Mouse (Mus musculus): ENCODE data around the gene Lss. TPM values are rescaled to one million over a fixed set of nuclear protein-coding genes. Genes with fewer than 3 reads are reported as not detected.
A peak's percentile ranks its signal among the peaks of the same experiment; 100 is the strongest.

The Lss gene
- polyA plus RNA-seq, 1 experiment from 2014 or later, result 76.9 TPM

DNA sequence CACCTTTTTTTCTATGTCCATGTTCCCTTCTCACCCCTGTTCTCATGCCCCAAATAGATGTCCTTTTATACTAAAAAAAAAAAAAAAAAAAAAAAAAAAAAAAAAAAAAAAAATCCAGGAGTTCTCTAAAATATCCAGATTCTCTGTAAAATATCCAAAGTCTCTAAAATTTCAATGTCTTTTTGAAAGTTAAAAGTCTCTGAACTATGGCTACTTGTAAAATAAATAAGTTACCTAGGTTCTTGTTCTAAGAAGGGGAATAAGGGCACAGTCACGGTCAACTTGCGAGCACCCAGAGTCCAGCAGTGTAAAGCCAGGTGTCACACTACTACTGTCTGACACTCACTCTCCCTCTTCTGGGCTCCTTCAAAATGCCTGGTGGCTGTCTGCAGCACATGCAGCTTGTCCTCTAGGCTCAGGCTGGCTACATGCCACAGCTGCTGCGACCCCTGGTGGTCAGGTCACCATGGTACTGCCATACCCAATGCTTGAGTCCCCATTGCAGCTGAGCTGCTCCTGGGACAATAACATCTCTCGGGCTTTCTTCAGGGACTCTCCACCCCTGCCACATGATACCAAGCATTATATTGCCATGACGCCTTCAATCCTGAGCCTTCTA is 18.3 kb upstream of the Lss start:
- Histone ChIP-seq H3K27ac (ENCODE audit: low read length) (no peak overlapping the region), H3K4me2 (ENCODE audit: low read depth, low read length) (no peak overlapping the region), H3K9ac (ENCODE audit: low read depth, low read length) (no peak overlapping the region), H3K4me3 (ENCODE audit: low read length) (no peak overlapping the region), H3K36me3 (ENCODE audit: control insufficient read depth, insufficient read depth, low read length) (peaks cover 14% of the 10 kb centered on the region), H3K27me3 (replicated peaks; ENCODE audit: control insufficient read depth, insufficient read depth, low read length) (no peaks in the 10 kb centered on the region), H3K9me3 (ENCODE audit: control insufficient read depth, low read length) (no peaks in the 10 kb centered on the region), H3K4me1 (ENCODE audit: control insufficient read depth, insufficient read depth, low read length) (no peaks in the 10 kb centered on the region)
- ATAC-seq, result peak; percentile 82
- 51% methylated on average over 5 of the region's 5 CpGs for WGBS

DNA sequence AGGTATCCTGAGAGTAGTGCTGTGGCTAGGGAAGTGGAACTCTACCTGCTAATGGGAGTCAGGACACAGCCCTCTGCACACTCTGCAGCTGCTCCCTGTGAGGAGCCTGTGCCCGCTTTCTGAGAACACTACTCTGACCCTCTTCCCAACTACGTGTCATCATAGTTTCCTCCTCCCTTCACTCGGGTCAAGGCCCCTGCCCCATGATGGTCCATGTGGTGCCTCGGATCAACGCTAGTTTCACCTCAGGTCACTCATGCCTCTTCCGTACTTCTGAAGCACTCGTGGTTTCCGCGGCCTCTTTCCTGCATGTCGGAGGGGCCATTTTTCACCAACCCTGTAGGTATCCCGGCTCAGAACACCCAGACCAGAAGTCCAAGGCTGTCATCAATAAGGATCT is 466 bp upstream of the Lss start:
- peak overlapping the region; percentile 67 for H3K4me3 ChIP-seq (ENCODE audit: low read length)
- H3K4me1 ChIP-seq (ENCODE audit: control insufficient read depth, insufficient read depth, low read length), result peaks cover 3% of the 10 kb centered on the region; the same call in 1 of the 2 replicates
- peak overlapping the region; percentile 84 for H3K4me2 ChIP-seq (ENCODE audit: low read depth, low read length)
- peak overlapping the region; percentile 73 for H3K9ac ChIP-seq (ENCODE audit: low read depth, low read length)
- H3K27ac ChIP-seq (ENCODE audit: low read length), result peak overlapping the region; percentile 29
- no peaks in the 10 kb centered on the region; the same call in 1 of the 2 replicates for H3K36me3 ChIP-seq (ENCODE audit: control insufficient read depth, insufficient read depth, low read length)
- no peaks in the 10 kb centered on the region for H3K9me3 ChIP-seq (ENCODE audit: control insufficient read depth, low read length)
- no peaks in the 10 kb centered on the region for H3K27me3 ChIP-seq (replicated peaks; ENCODE audit: control insufficient read depth, insufficient read depth, low read length)
- 1% methylated on average over 11 of the region's 11 CpGs for WGBS
- no peak for ATAC-seq

DNA sequence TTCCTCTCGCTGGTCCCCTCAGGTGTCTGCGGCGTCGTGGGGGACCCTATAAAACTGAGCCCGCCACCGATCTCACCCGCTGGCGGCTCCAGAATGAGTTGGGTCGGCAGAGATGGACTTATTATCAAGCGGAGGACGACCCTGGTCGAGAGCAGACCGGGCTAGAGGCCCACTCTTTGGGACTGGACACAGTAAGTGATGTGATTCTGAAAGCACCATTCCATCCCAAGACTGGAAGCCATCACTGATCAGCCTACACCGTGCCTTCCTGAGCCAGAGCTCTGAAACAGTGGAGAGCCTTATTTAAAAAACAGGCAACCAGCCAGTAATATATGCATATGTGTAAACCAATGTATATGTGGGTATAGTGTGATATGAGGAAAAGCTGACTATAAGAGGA is 440 bp downstream of the Lss start:
- peak; percentile 43 for ATAC-seq
- H3K27me3 ChIP-seq (replicated peaks; ENCODE audit: control insufficient read depth, insufficient read depth, low read length), result no peaks in the 10 kb centered on the region
- H3K4me1 ChIP-seq (ENCODE audit: control insufficient read depth, insufficient read depth, low read length), result peaks cover 3% of the 10 kb centered on the region; the same call in 1 of the 2 replicates
- peak overlapping the region; percentile 67 for H3K4me3 ChIP-seq (ENCODE audit: low read length)
- peak overlapping the region; percentile 84 for H3K4me2 ChIP-seq (ENCODE audit: low read depth, low read length)
- H3K36me3 ChIP-seq (ENCODE audit: control insufficient read depth, insufficient read depth, low read length), result no peaks in the 10 kb centered on the region; the same call in 1 of the 2 replicates
- H3K27ac ChIP-seq (ENCODE audit: low read length), result peak overlapping the region; percentile 69; the same call in 1 of the 2 replicates
- peak overlapping the region; percentile 73 for H3K9ac ChIP-seq (ENCODE audit: low read depth, low read length)
- no peaks in the 10 kb centered on the region for H3K9me3 ChIP-seq (ENCODE audit: control insufficient read depth, low read length)
- under 1% methylated on average over 14 of the region's 14 CpGs for WGBS

DNA sequence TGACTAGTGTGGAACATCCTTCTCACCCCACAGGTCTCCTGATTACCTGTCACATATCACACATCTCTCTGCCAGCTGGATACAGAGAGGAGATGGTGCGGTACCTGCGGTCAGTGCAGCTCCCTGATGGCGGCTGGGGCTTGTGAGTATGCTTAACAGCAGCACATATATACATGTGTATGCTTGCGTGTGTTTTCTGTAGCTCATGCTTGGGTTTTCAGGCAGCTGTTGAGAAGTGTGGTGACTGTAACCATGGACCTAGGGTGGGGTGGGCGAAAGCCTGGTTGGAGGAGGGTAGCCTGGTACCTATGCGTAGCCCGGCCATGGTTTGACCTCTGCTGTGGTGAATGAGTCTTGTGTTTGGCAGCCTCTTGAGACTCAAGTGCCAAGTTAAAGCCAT is 4.1 kb downstream of the Lss start:
- Histone ChIP-seq H3K4me1 (ENCODE audit: control insufficient read depth, insufficient read depth, low read length) (peaks cover 3% of the 10 kb centered on the region; the same call in 1 of the 2 replicates), H3K4me2 (ENCODE audit: low read depth, low read length) (no peak overlapping the region), H3K27me3 (replicated peaks; ENCODE audit: control insufficient read depth, insufficient read depth, low read length) (no peaks in the 10 kb centered on the region), H3K4me3 (ENCODE audit: low read length) (no peak overlapping the region), H3K9ac (ENCODE audit: low read depth, low read length) (no peak overlapping the region), H3K9me3 (ENCODE audit: control insufficient read depth, low read length) (no peaks in the 10 kb centered on the region), H3K27ac (ENCODE audit: low read length) (no peak overlapping the region), H3K36me3 (ENCODE audit: control insufficient read depth, insufficient read depth, low read length) (peaks cover 11% of the 10 kb centered on the region)
- ATAC-seq, result no peak
- WGBS, result 96% methylated on average over 7 of the region's 7 CpGs

DNA sequence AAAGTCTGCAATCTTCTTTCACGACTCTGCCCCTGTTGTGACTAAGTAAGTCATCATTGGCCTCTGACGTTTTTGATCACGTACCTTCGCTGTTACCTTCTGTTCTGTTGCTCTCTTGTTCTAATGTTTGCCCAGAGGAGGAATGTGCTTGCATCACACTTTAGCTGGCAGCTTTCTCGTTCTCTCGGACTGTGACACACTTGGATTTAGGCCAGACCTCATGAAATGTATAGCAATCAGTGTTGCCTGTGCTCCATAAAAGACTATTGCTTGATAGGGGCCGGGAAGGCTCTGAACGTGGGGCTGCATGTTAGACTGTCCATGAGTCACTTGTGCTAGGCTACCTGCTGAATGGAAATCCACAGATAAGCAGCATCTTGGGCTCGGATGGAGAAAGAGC is 6.2 kb downstream of the Lss start:
- H3K27ac ChIP-seq (ENCODE audit: low read length), result no peak overlapping the region
- no peaks in the 10 kb centered on the region for H3K9me3 ChIP-seq (ENCODE audit: control insufficient read depth, low read length)
- no peak overlapping the region for H3K4me3 ChIP-seq (ENCODE audit: low read length)
- H3K4me2 ChIP-seq (ENCODE audit: low read depth, low read length), result no peak overlapping the region
- H3K9ac ChIP-seq (ENCODE audit: low read depth, low read length), result no peak overlapping the region
- no peaks in the 10 kb centered on the region for H3K27me3 ChIP-seq (replicated peaks; ENCODE audit: control insufficient read depth, insufficient read depth, low read length)
- H3K4me1 ChIP-seq (ENCODE audit: control insufficient read depth, insufficient read depth, low read length), result no peaks in the 10 kb centered on the region
- peak; percentile 81 for ATAC-seq
- WGBS, result 67% methylated on average over 9 of the region's 9 CpGs
- peaks cover 20% of the 10 kb centered on the region for H3K36me3 ChIP-seq (ENCODE audit: control insufficient read depth, insufficient read depth, low read length)

DNA sequence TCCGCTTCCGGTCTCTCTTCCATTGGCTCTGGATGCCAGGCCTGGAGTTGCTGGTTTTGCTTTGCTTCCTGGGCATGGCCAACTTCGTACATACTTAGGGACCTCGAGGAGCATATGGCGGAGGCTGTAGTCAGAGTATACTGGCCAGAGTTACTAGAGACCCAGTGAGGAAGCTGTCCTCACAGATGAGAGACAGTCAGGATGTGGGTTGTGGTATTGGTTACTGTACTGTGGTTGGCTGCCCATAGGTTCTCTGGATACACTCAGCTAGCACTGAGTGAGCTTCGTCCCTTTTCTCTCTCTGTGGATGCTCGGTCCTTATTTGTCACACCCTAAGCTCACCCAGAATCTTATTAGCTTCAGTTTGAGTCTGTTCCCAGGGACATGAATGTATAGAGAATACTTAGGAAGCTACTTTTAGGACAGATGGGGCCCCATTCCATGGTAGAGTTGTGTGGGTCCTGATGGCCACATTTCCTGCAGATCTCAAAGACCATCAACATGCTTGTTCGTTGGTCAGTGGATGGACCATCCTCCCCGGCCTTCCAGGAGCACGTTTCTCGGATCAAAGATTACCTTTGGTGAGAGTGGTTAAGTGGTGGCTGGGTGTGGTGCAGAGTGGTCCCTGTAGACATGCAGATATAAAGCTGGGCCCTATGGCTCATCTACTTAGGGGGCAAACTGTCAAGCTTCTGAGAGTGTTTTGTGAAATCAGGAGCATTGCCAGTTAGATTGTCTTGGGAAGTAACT is 10.1 kb downstream of the Lss start:
- 94% methylated on average over 11 of the region's 11 CpGs for WGBS
- H3K4me3 ChIP-seq (ENCODE audit: low read length), result no peak overlapping the region

DNA sequence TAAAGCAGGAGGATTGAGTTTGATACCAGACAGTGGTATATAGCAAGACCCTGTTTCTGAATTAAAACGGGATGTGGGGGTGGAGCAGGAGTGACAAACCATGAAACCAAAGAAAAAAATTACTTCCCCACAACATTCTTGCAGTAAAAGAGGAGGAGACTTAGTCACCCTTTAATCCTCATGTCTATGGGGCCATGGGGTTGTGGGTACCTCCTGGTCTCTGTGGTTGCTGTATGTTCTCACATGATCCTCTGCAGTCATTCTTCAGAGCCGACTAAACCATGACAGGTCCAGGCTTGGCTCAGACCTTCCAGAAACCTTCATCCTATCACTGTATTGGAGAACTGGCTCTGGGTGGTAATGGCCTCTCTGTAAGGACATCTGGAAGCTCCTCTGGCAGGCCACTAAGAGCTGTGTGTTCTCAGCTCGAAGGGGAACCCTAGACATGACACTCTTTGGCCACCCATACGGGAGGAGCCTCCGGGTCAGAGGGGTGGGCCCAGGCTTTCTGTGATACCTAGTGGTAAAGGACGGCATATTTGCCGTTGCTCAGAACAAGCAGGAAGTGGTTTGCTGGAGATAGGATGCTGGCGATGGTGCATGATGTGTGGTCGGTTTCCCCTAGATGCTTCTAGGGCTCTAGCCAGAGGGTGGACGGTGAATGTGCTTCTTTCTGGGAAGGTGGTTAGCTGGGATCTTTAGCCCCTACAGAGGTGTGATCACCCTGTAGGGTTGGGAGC is 11.4 kb downstream of the Lss start:
- Histone ChIP-seq H3K27me3 (replicated peaks; ENCODE audit: control insufficient read depth, insufficient read depth, low read length) (no peaks in the 10 kb centered on the region), H3K27ac (ENCODE audit: low read length) (no peak overlapping the region), H3K9me3 (ENCODE audit: control insufficient read depth, low read length) (no peaks in the 10 kb centered on the region), H3K4me2 (ENCODE audit: low read depth, low read length) (no peak overlapping the region), H3K4me1 (ENCODE audit: control insufficient read depth, insufficient read depth, low read length) (no peaks in the 10 kb centered on the region), H3K4me3 (ENCODE audit: low read length) (no peak overlapping the region), H3K36me3 (ENCODE audit: control insufficient read depth, insufficient read depth, low read length) (peaks cover 32% of the 10 kb centered on the region), H3K9ac (ENCODE audit: low read depth, low read length) (no peak overlapping the region)
- 86% methylated on average over 10 of the region's 10 CpGs for WGBS
- ATAC-seq, result no peak

More for the DNA sequence above, 10.1 kb downstream of the Lss start:
- H3K9ac ChIP-seq (ENCODE audit: low read depth, low read length), result no peak overlapping the region
- H3K27me3 ChIP-seq (replicated peaks; ENCODE audit: control insufficient read depth, insufficient read depth, low read length), result no peaks in the 10 kb centered on the region
- no peak overlapping the region for H3K27ac ChIP-seq (ENCODE audit: low read length)
- H3K9me3 ChIP-seq (ENCODE audit: control insufficient read depth, low read length), result no peaks in the 10 kb centered on the region
- no peaks in the 10 kb centered on the region for H3K4me1 ChIP-seq (ENCODE audit: control insufficient read depth, insufficient read depth, low read length)
- no peak overlapping the region for H3K4me2 ChIP-seq (ENCODE audit: low read depth, low read length)
- peaks cover 28% of the 10 kb centered on the region for H3K36me3 ChIP-seq (ENCODE audit: control insufficient read depth, insufficient read depth, low read length)
- no peak for ATAC-seq

DNA sequence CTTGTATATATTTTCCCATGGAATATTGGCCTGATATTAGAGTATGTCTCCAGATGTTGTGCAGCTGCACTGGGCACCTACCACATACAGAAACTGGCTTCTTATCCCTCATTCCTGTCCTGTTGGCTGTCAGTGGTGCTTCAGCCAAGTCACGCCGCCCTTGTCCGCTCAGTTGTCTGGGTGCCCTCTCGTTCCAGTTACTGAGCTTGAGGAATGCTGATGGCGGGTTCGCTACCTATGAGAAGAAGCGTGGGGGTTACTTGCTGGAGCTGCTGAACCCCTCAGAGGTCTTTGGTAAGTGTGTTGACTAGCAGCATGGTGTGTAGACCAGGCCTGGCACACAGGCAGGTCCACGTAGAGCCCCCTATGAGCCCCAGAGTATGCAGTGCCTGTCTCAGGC is 15.2 kb downstream of the Lss start:
- Histone ChIP-seq H3K4me1 (ENCODE audit: control insufficient read depth, insufficient read depth, low read length) (no peaks in the 10 kb centered on the region; the same call in 1 of the 2 replicates), H3K27ac (ENCODE audit: low read length) (no peak overlapping the region), H3K27me3 (replicated peaks; ENCODE audit: control insufficient read depth, insufficient read depth, low read length) (no peaks in the 10 kb centered on the region), H3K9me3 (ENCODE audit: control insufficient read depth, low read length) (no peaks in the 10 kb centered on the region), H3K4me3 (ENCODE audit: low read length) (no peak overlapping the region), H3K4me2 (ENCODE audit: low read depth, low read length) (no peak overlapping the region), H3K36me3 (ENCODE audit: control insufficient read depth, insufficient read depth, low read length) (peaks cover 33% of the 10 kb centered on the region), H3K9ac (ENCODE audit: low read depth, low read length) (no peak overlapping the region)
- ATAC-seq, result no peak
- 93% methylated on average over 8 of the region's 8 CpGs for WGBS

DNA sequence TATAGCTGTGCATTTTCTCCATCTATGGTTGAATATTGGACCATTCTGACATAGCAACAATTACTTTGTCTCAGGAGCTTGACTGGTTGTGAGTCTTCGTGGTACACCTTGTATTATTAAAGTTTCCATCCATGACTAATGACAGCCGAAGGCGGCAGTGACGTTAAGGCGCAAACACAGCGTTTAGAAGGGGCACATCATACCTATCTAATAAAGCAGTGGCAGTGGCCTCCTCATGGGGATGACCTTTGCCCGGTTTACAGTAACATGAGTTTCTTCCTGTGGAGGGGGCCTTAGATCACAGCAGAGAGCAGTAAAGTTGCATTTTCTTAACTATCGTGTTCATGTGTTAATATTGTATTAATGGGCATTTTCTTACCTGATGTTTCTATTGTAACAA is 16.8 kb downstream of the Lss start:
- Histone ChIP-seq H3K36me3 (ENCODE audit: control insufficient read depth, insufficient read depth, low read length) (peaks cover 41% of the 10 kb centered on the region), H3K27ac (ENCODE audit: low read length) (no peak overlapping the region), H3K27me3 (replicated peaks; ENCODE audit: control insufficient read depth, insufficient read depth, low read length) (no peaks in the 10 kb centered on the region), H3K4me1 (ENCODE audit: control insufficient read depth, insufficient read depth, low read length) (no peaks in the 10 kb centered on the region; the same call in 1 of the 2 replicates), H3K9me3 (ENCODE audit: control insufficient read depth, low read length) (no peaks in the 10 kb centered on the region), H3K9ac (ENCODE audit: low read depth, low read length) (no peak overlapping the region), H3K4me3 (ENCODE audit: low read length) (no peak overlapping the region), H3K4me2 (ENCODE audit: low read depth, low read length) (no peak overlapping the region)
- 82% methylated on average over 8 of the region's 8 CpGs for WGBS
- ATAC-seq, result no peak; the same call in 1 of the 2 replicates

Measured in intestine, embryonic 16.5 days (tissue).